Mouse (Mus musculus) midbrain, embryonic 16.5 days (tissue): ENCODE measurements around the gene Prim2. TPM values are rescaled to one million over a fixed set of nuclear protein-coding genes. Genes with fewer than 3 reads are reported as not detected.

Experiments
- ATAC-seq: fragments of 200-750 bp; cut with Nextera tagmentation; 2 replicates; pipeline ENCODE4 v1.8.0; 2017; ENCODE audit warnings: moderate TSS enrichment
- H3K27ac ChIP-seq: fragments of 300-500 bp; sonication (generic); 2 replicates; pipeline ENCODE4 v1.5.1; 2014; ENCODE audit warnings: mild to moderate bottlenecking, low read length, mixed read lengths
- H3K27me3 ChIP-seq: fragments of 300-500 bp; sonication (generic); 2 replicates; pipeline ENCODE4 v1.6.1; 2014; ENCODE audit warnings: low read depth, low read length, mixed read lengths; ENCODE audit not compliant: control insufficient read depth, insufficient read depth
- H3K36me3 ChIP-seq: fragments of 300-500 bp; sonication (generic); 2 replicates; pipeline ENCODE4 v1.6.1; 2014; ENCODE audit warnings: mild to moderate bottlenecking, low read length, moderate library complexity, mixed read lengths; ENCODE audit not compliant: control insufficient read depth, insufficient read depth
- H3K4me1 ChIP-seq: fragments of 300-500 bp; sonication (generic); 2 replicates; pipeline ENCODE4 v1.6.1; 2014; ENCODE audit warnings: mild to moderate bottlenecking, low read length, mixed read lengths; ENCODE audit not compliant: control insufficient read depth, insufficient read depth
- H3K4me2 ChIP-seq: fragments of 300-500 bp; sonication (generic); 2 replicates; pipeline ENCODE4 v1.6.1; 2014; ENCODE audit warnings: mild to moderate bottlenecking, low read length, mixed read lengths
- H3K4me3 ChIP-seq: fragments of 300-500 bp; sonication (generic); 2 replicates; pipeline ENCODE4 v1.5.1; 2014; ENCODE audit warnings: low read depth, mild to moderate bottlenecking, low read length, moderate library complexity, mixed read lengths
- H3K9ac ChIP-seq: fragments of 300-500 bp; sonication (generic); 2 replicates; pipeline ENCODE4 v1.6.1; 2014; ENCODE audit warnings: low read depth, low read length, mixed read lengths
- H3K9me3 ChIP-seq: fragments of 300-500 bp; sonication (generic); replicated peaks from 2 replicates; pipeline ENCODE4 v1.6.1; 2014; ENCODE audit warnings: mild to moderate bottlenecking, low read length, mixed read lengths; ENCODE audit not compliant: control insufficient read depth, poor library complexity, severe bottlenecking
- WGBS: fragments of 180-500 bp; shearing (Covaris S2); extraction: QIAGEN DNeasy Blood & Tissue Kit; methylation state at CpG from one replicate; pipeline ENCODE4 v1.1.7; 2014; 5-methylcytosine and 5-hydroxymethylcytosine counted together
- polyA plus RNA-seq: library from polyadenylated mRNA; unstranded; fragments of >200 nt; fragmentation: Nextera tagmentation; extraction: Ambion mirVana; gene quantifications from 2 replicates; pipeline ENCODE4 v1.2.1, GENCODE M21; 2015

Prim2 gene
- polyA plus RNA-seq, 1 experiment from 2014 or later = 21.4 TPM

DNA sequence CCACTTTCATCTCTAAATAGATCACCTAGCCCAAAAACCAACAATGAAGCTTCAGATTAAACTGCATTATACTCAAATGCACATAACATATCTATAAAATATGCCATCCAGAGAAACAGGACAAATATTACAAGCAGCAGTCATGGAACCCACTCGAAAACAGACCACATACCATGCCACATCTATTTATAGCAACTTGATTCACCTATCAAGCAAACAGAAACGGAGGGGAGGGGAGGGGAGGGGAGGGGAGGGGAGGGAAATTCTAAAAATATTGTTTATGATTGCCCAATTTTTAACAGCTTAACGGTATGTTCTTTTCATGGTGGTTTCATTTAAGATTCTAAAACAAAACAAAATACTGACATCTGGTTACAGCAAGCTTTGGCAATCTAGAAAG, 185.8 kb downstream of the Prim2 start:
- 79% methylated on average over 3 of the region's 3 CpGs for WGBS
- Histone ChIP-seq H3K4me1 (no peaks in the 10 kb centered on the region), H3K36me3 (no peaks in the 10 kb centered on the region), H3K27ac (no peak overlapping the region), H3K4me2 (no peak overlapping the region), H3K9me3 (no peaks in the 10 kb centered on the region), H3K9ac (no peak overlapping the region), H3K27me3 (no peaks in the 10 kb centered on the region), H3K4me3 (no peak overlapping the region)
- no peak for ATAC-seq

DNA sequence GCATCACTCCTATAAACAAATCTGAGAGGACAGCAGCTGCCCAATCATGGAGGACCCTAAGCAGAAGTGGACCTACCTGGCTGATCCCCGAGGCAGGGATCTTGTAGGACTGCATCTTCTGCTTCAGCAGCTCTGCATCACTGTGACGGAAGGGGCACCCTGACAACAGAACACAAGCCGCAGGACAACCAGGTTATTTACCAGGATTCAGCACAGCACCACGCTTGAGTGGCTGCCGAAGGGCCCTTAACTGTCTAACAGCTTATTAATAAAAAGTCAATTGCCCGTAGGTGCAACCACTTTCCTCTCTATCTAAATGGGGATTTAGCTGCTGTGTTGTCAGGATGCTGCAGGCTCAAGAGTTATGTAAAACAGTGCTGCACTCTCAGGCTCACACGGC, 189.2 kb downstream of the Prim2 start:
- H3K4me2 ChIP-seq = no peak overlapping the region
- WGBS = 72% methylated on average over 7 of the region's 7 CpGs
- no peaks in the 10 kb centered on the region for H3K36me3 ChIP-seq
- no peaks in the 10 kb centered on the region for H3K4me1 ChIP-seq
- no peaks in the 10 kb centered on the region for H3K27me3 ChIP-seq
- ATAC-seq = peak; percentile 67
- no peak overlapping the region for H3K27ac ChIP-seq
- no peaks in the 10 kb centered on the region for H3K9me3 ChIP-seq
- no peak overlapping the region for H3K9ac ChIP-seq
- H3K4me3 ChIP-seq = no peak overlapping the region

DNA sequence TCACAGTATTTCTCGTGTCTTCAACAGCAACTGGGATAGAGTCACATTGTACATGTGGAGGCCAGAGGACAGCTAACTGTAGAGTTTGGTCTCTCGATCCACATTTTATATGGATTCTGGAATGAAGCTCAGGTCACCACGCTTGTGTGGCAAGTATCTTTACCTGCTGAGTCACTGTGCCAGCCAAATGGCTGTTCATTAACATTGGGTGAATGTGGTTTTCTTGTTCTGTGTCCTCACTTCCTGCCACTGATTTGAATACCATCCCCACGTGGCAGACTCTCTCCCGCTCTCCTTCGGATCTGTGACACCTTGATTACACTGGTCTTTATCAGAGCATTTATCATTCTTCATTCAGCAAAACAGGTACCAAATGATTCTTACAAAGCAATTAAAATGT, 198.5 kb downstream of the Prim2 start:
- 92% methylated on average over 6 of the region's 6 CpGs for WGBS
- no peak for ATAC-seq
- no peak overlapping the region for H3K9ac ChIP-seq
- H3K27me3 ChIP-seq = no peaks in the 10 kb centered on the region
- H3K4me1 ChIP-seq = no peaks in the 10 kb centered on the region
- no peaks in the 10 kb centered on the region for H3K9me3 ChIP-seq
- H3K4me2 ChIP-seq = no peak overlapping the region
- no peaks in the 10 kb centered on the region for H3K36me3 ChIP-seq
- H3K27ac ChIP-seq = no peak overlapping the region
- no peak overlapping the region for H3K4me3 ChIP-seq

DNA sequence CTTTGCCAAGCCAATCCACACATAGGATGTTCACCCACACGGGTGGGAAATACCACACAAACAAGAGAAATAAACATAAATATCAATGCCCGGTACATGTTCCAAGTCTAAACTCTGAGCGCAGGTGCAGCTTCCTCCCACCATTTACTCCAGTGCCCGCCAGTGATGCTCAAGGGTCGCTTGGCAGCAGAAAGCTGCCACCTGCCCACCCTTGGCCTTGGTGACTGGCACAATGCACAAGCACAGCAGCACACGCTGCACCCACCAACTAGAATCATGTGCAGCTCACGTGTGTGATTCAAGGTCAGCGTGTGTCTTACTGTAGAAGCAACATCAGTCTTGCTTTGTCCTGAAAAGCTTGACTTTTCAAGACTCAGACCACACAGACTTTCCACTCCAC, 199.4 kb downstream of the Prim2 start:
- no peak for ATAC-seq
- no peaks in the 10 kb centered on the region for H3K9me3 ChIP-seq
- no peak overlapping the region for H3K9ac ChIP-seq
- no peaks in the 10 kb centered on the region for H3K4me1 ChIP-seq
- H3K36me3 ChIP-seq = no peaks in the 10 kb centered on the region
- no peak overlapping the region for H3K4me2 ChIP-seq
- no peak overlapping the region for H3K27ac ChIP-seq
- H3K27me3 ChIP-seq = no peaks in the 10 kb centered on the region
- H3K4me3 ChIP-seq = no peak overlapping the region
- WGBS = 92% methylated on average over 8 of the region's 8 CpGs

DNA sequence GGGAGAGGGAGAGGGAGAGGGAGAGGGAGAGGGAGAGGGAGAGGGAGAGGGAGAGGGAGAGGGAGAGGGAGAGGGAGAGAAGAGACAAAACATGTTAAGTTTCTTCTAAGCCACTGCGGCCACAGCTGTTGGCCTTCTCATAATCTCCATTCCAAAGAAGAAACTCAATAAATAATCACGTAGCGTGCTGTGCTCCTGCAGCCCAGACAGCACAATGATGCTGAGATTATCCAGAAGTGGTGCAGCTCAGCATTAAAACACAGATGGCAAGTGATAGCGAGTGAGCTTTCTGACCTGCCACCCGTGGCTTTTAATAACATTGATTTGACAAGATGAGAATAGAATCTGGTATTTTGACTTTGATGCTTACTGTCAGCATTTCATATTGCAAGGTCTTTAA, 205.4 kb downstream of the Prim2 start:
- no peak for ATAC-seq
- Histone ChIP-seq H3K9ac (no peak overlapping the region), H3K9me3 (0 out of 2 replicates have a peak, but pooled peaks cover 2% of the 10 kb centered on the region), H3K4me2 (no peak overlapping the region), H3K4me1 (no peaks in the 10 kb centered on the region), H3K27ac (no peak overlapping the region), H3K4me3 (no peak overlapping the region), H3K27me3 (no peaks in the 10 kb centered on the region), H3K36me3 (no peaks in the 10 kb centered on the region)
- whole genome bisulfite sequencing = 29% methylated on average over 5 of the region's 5 CpGs

- Histone ChIP-seq H3K27ac (no peak overlapping the region), H3K9ac (no peak overlapping the region), H3K27me3 (no peaks in the 10 kb centered on the region), H3K4me1 (no peaks in the 10 kb centered on the region), H3K36me3 (no peaks in the 10 kb centered on the region), H3K4me3 (no peak overlapping the region), H3K9me3 (0 out of 2 replicates have a peak, but pooled peaks cover 2% of the 10 kb centered on the region), H3K4me2 (no peak overlapping the region)
- WGBS = 93% methylated on average over 8 of the region's 8 CpGs
- ATAC-seq = no peak
These were observed 208.9 kb downstream of the Prim2 start for GRCm38 (mm10) chr1:33460703-33461102.

DNA sequence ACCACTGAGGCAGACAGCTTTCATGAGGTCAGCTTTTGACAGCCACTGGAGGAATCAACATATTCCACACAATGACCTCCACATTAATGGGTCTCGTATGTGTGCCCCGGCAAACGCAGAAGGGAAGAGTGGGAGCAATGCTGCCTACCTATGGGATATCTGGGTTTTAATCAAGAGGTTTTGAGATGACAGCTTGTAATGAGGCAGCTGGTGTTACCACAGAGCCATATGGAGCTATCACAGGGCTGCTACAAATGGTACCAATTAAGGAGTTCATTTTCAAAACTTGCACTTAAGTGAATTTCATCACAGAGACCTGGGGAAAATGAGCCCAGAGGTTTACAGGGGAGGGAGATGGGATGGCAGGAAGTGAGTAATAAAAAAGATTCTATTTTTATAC, 209.3 kb downstream of the Prim2 start:
- no peak overlapping the region for H3K4me2 ChIP-seq
- no peak overlapping the region for H3K4me3 ChIP-seq
- H3K4me1 ChIP-seq = no peaks in the 10 kb centered on the region
- H3K27me3 ChIP-seq = no peaks in the 10 kb centered on the region
- H3K9me3 ChIP-seq = 0 out of 2 replicates have a peak, but pooled peaks cover 2% of the 10 kb centered on the region
- no peaks in the 10 kb centered on the region for H3K36me3 ChIP-seq
- no peak for ATAC-seq
- 68% methylated on average over 3 of the region's 3 CpGs for WGBS
- H3K27ac ChIP-seq = no peak overlapping the region
- H3K9ac ChIP-seq = no peak overlapping the region

DNA sequence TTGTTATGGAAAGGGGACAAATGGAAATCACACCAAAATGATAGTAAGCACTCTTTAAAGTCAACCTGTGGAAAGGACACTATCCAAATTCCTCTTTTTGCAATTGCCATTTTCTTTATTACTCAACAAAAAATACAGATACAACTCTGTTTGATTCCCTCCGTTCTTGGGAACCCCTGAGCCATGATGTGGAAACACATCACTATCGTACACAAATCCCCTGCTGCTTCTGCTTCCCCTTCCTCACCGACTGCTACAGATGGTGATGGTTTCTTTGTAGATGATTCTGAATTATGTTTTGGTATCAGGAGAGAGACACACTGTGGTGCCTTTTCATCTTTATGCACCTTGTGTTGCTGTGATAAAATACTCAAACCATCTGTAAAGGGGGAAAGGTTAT, 210.6 kb downstream of the Prim2 start:
- Histone ChIP-seq H3K4me2 (no peak overlapping the region), H3K4me1 (no peaks in the 10 kb centered on the region), H3K9ac (no peak overlapping the region), H3K9me3 (0 out of 2 replicates have a peak, but pooled peaks cover 2% of the 10 kb centered on the region), H3K27me3 (no peaks in the 10 kb centered on the region), H3K27ac (no peak overlapping the region), H3K4me3 (no peak overlapping the region), H3K36me3 (no peaks in the 10 kb centered on the region)
- ATAC-seq = no peak
- WGBS = 81% methylated on average over 3 of the region's 3 CpGs

DNA sequence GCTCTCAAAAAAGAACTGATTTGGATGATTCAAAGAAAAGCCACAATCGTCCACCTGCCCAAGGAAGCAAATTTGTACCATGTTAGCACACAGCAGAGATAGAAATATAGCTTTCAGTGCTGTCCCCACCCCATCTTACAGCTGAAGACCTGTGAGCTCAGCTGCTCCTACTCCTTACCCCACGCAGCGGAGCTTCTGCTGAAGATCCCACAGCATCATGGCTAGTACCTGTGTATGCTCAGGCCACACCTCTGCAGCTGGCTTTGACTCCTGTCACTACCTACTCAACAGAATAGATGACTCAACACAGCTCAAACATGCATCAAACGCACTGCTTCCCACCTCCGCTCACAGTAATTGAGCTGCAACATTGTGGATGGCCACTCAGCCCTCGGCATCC, 215.3 kb downstream of the Prim2 start:
- WGBS = 95% methylated on average over 6 of the region's 6 CpGs
- no peaks in the 10 kb centered on the region for H3K36me3 ChIP-seq
- ATAC-seq = no peak
- no peak overlapping the region for H3K9ac ChIP-seq
- H3K27ac ChIP-seq = no peak overlapping the region
- H3K4me2 ChIP-seq = no peak overlapping the region
- H3K4me3 ChIP-seq = no peak overlapping the region
- H3K4me1 ChIP-seq = no peaks in the 10 kb centered on the region
- no peaks in the 10 kb centered on the region for H3K27me3 ChIP-seq
- no peaks in the 10 kb centered on the region for H3K9me3 ChIP-seq

DNA sequence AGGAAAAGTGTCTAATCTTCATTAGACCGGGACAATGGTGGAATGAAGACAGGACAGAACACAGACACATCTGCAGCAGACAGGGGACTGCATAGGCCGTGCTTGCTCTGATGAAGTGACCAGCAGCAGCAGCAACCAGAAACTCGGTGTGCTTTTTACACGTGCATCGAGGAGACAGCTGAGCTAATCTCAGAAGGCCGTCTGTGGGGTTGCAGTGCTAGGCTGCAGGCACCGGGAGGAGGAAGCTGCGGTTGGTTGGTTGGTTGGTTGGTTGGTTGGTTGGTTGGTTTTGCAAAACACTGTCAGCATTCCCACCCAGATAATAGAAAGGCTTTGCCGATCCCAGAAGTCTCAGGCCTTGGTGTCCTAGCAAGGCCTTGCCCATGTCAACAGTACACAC, 216.3 kb downstream of the Prim2 start:
- 87% methylated on average over 9 of the region's 9 CpGs for WGBS
- ATAC-seq = no peak

More for the DNA sequence above, 216.3 kb downstream of the Prim2 start:
- no peaks in the 10 kb centered on the region for H3K27me3 ChIP-seq
- no peak overlapping the region for H3K27ac ChIP-seq
- no peaks in the 10 kb centered on the region for H3K36me3 ChIP-seq
- H3K4me1 ChIP-seq = no peaks in the 10 kb centered on the region
- no peak overlapping the region for H3K4me3 ChIP-seq
- no peaks in the 10 kb centered on the region for H3K9me3 ChIP-seq
- no peak overlapping the region for H3K4me2 ChIP-seq
- H3K9ac ChIP-seq = no peak overlapping the region
